Mouse (Mus musculus): ENCODE results near the gene Olfr955. TPM values are rescaled to one million over a fixed set of nuclear protein-coding genes. Genes with fewer than 3 reads are reported as not detected.

Olfr955 gene
- not detected in 2 replicates for polyA plus RNA-seq (2012; rRNA removed)

GRCm38 (mm10) chr9:39471844-39472243, at the start of gene Olfr955:
Gene Olfr955, minus strand, starts transcription at chr9:39471944.
- TF ChIP-seq POLR2A (IDR thresholded peaks at IDR 0.05; ENCODE audit: control insufficient read depth, low read depth, low read length) (no peak), CTCF (IDR thresholded peaks at IDR 0.05; ENCODE audit: control insufficient read depth, insufficient read depth, insufficient replicate concordance, low read depth, low read length) (no peak)
- no peaks in the 10 kb centered on the region for H3K27me3 ChIP-seq (ENCODE audit: control insufficient read depth, insufficient read depth, low read length)
- H3K4me1 ChIP-seq (ENCODE audit: control insufficient read depth, insufficient read depth, low read length): no peaks in the 10 kb centered on the region

GRCm38 (mm10) chr9:39518595-39518994, 46.9 kb upstream of the Olfr955 start:
- no peaks in the 10 kb centered on the region for H3K36me3 ChIP-seq (ENCODE audit: control insufficient read depth, insufficient read depth, low read length)
- no peaks in the 10 kb centered on the region for H3K4me1 ChIP-seq (ENCODE audit: control insufficient read depth, insufficient read depth, low read length)
- H3K27ac ChIP-seq (ENCODE audit: control insufficient read depth, insufficient read depth, low read depth, low read length): no peak overlapping the region
- H3K4me3 ChIP-seq (ENCODE audit: control insufficient read depth, low read depth, low read length): no peak overlapping the region
- TF ChIP-seq CTCF (IDR thresholded peaks at IDR 0.05; ENCODE audit: control insufficient read depth, insufficient read depth, insufficient replicate concordance, low read depth, low read length) (no peak), POLR2A (IDR thresholded peaks at IDR 0.05; ENCODE audit: control insufficient read depth, low read depth, low read length) (no peak)
- H3K27me3 ChIP-seq (ENCODE audit: control insufficient read depth, insufficient read depth, low read length): no peaks in the 10 kb centered on the region

More at GRCm38 (mm10) chr9:39471844-39472243, at the start of gene Olfr955:
- Histone ChIP-seq H3K36me3 (ENCODE audit: control insufficient read depth, insufficient read depth, low read length) (no peaks in the 10 kb centered on the region), H3K4me3 (ENCODE audit: control insufficient read depth, low read depth, low read length) (no peak within 1 kb of the TSS), H3K27ac (ENCODE audit: control insufficient read depth, insufficient read depth, low read depth, low read length) (no peak within 1 kb of the TSS)

- TF ChIP-seq CTCF (IDR thresholded peaks at IDR 0.05; ENCODE audit: control insufficient read depth, insufficient read depth, insufficient replicate concordance, low read depth, low read length) (no peak), POLR2A (IDR thresholded peaks at IDR 0.05; ENCODE audit: control insufficient read depth, low read depth, low read length) (no peak)
- no peaks in the 10 kb centered on the region for H3K27me3 ChIP-seq (ENCODE audit: control insufficient read depth, insufficient read depth, low read length)
- no peaks in the 10 kb centered on the region for H3K4me1 ChIP-seq (ENCODE audit: control insufficient read depth, insufficient read depth, low read length)
Measured at GRCm38 (mm10) chr9:39515531-39515930, 43.8 kb upstream of the Olfr955 start, which contains the start of gene Olfr957. Gene Olfr957, minus strand, starts transcription at chr9:39515809.

GRCm38 (mm10) chr9:39509412-39509811, 37.7 kb upstream of the Olfr955 start:
- Histone ChIP-seq H3K4me3 (ENCODE audit: control insufficient read depth, low read depth, low read length) (no peak overlapping the region), H3K36me3 (ENCODE audit: control insufficient read depth, insufficient read depth, low read length) (no peaks in the 10 kb centered on the region), H3K27ac (ENCODE audit: control insufficient read depth, insufficient read depth, low read depth, low read length) (no peak overlapping the region), H3K4me1 (ENCODE audit: control insufficient read depth, insufficient read depth, low read length) (no peaks in the 10 kb centered on the region), H3K27me3 (ENCODE audit: control insufficient read depth, insufficient read depth, low read length) (no peaks in the 10 kb centered on the region)
- TF ChIP-seq POLR2A (IDR thresholded peaks at IDR 0.05; ENCODE audit: control insufficient read depth, low read depth, low read length) (no peak), CTCF (IDR thresholded peaks at IDR 0.05; ENCODE audit: control insufficient read depth, insufficient read depth, insufficient replicate concordance, low read depth, low read length) (no peak)

More at GRCm38 (mm10) chr9:39515531-39515930, 43.8 kb upstream of the Olfr955 start, which contains the start of gene Olfr957:
- H3K4me3 ChIP-seq (ENCODE audit: control insufficient read depth, low read depth, low read length): no peak within 1 kb of the TSS
- H3K36me3 ChIP-seq (ENCODE audit: control insufficient read depth, insufficient read depth, low read length): no peaks in the 10 kb centered on the region
- H3K27ac ChIP-seq (ENCODE audit: control insufficient read depth, insufficient read depth, low read depth, low read length): no peak within 1 kb of the TSS

GRCm38 (mm10) chr9:39508998-39509397, 37.3 kb upstream of the Olfr955 start:
- TF ChIP-seq POLR2A (IDR thresholded peaks at IDR 0.05; ENCODE audit: control insufficient read depth, low read depth, low read length) (no peak), CTCF (IDR thresholded peaks at IDR 0.05; ENCODE audit: control insufficient read depth, insufficient read depth, insufficient replicate concordance, low read depth, low read length) (no peak)
- Histone ChIP-seq H3K27me3 (ENCODE audit: control insufficient read depth, insufficient read depth, low read length) (no peaks in the 10 kb centered on the region), H3K4me1 (ENCODE audit: control insufficient read depth, insufficient read depth, low read length) (no peaks in the 10 kb centered on the region), H3K27ac (ENCODE audit: control insufficient read depth, insufficient read depth, low read depth, low read length) (no peak overlapping the region), H3K4me3 (ENCODE audit: control insufficient read depth, low read depth, low read length) (no peak overlapping the region), H3K36me3 (ENCODE audit: control insufficient read depth, insufficient read depth, low read length) (no peaks in the 10 kb centered on the region)

GRCm38 (mm10) chr9:39493895-39494294, 22.2 kb upstream of the Olfr955 start, which contains the start of gene Olfr44:
Gene Olfr44, minus strand, starts transcription at chr9:39493995.
- Histone ChIP-seq H3K4me1 (ENCODE audit: control insufficient read depth, insufficient read depth, low read length) (no peaks in the 10 kb centered on the region), H3K4me3 (ENCODE audit: control insufficient read depth, low read depth, low read length) (no peak within 1 kb of the TSS), H3K27me3 (ENCODE audit: control insufficient read depth, insufficient read depth, low read length) (no peaks in the 10 kb centered on the region), H3K27ac (ENCODE audit: control insufficient read depth, insufficient read depth, low read depth, low read length) (no peak within 1 kb of the TSS), H3K36me3 (ENCODE audit: control insufficient read depth, insufficient read depth, low read length) (no peaks in the 10 kb centered on the region)
- no peak for TF ChIP-seq POLR2A (IDR thresholded peaks at IDR 0.05; ENCODE audit: control insufficient read depth, low read depth, low read length)
- no peak for TF ChIP-seq CTCF (IDR thresholded peaks at IDR 0.05; ENCODE audit: control insufficient read depth, insufficient read depth, insufficient replicate concordance, low read depth, low read length)

GRCm38 (mm10) chr9:39456401-39456800, 15.3 kb downstream of the Olfr955 start, which contains the start of gene Olfr954:
Gene Olfr954, plus strand, starts transcription at chr9:39456701.
- no peaks in the 10 kb centered on the region for H3K27me3 ChIP-seq (ENCODE audit: control insufficient read depth, insufficient read depth, low read length)
- no peaks in the 10 kb centered on the region for H3K4me1 ChIP-seq (ENCODE audit: control insufficient read depth, insufficient read depth, low read length)
- H3K27ac ChIP-seq (ENCODE audit: control insufficient read depth, insufficient read depth, low read depth, low read length): no peak within 1 kb of the TSS
- H3K36me3 ChIP-seq (ENCODE audit: control insufficient read depth, insufficient read depth, low read length): no peaks in the 10 kb centered on the region
- TF ChIP-seq POLR2A (IDR thresholded peaks at IDR 0.05; ENCODE audit: control insufficient read depth, low read depth, low read length) (no peak), CTCF (IDR thresholded peaks at IDR 0.05; ENCODE audit: control insufficient read depth, insufficient read depth, insufficient replicate concordance, low read depth, low read length) (no peak)
- H3K4me3 ChIP-seq (ENCODE audit: control insufficient read depth, low read depth, low read length): no peak within 1 kb of the TSS
